Mouse (Mus musculus) intestine, embryonic 16.5 days (tissue): ENCODE results near the gene Snx1. TPM values are rescaled to one million over a fixed set of nuclear protein-coding genes. Genes with fewer than 3 reads are reported as not detected.

Experiments
- ATAC-seq: fragments of 200-750 bp; cut with Nextera tagmentation; 2 replicates; pipeline ENCODE4 v1.8.0; 2017; ENCODE audit warnings: moderate TSS enrichment, moderate library complexity
- H3K27ac ChIP-seq: fragments of 300-500 bp; sonication (generic); 2 replicates; pipeline ENCODE4 v1.5.1; 2014; ENCODE audit warnings: mild to moderate bottlenecking, low read length
- H3K27me3 ChIP-seq: fragments of 300-500 bp; sonication (generic); replicated peaks from 2 replicates; pipeline ENCODE4 v1.6.1; 2014; ENCODE audit warnings: low read length, control low read depth, mixed read lengths; ENCODE audit not compliant: control insufficient read depth, insufficient read depth
- H3K36me3 ChIP-seq: fragments of 300-500 bp; sonication (generic); 2 replicates; pipeline ENCODE4 v1.6.1; 2014; ENCODE audit warnings: low read length, control low read depth; ENCODE audit not compliant: control insufficient read depth, insufficient read depth
- H3K4me1 ChIP-seq: fragments of 300-500 bp; sonication (generic); 2 replicates; pipeline ENCODE4 v1.6.1; 2014; ENCODE audit warnings: low read length, control low read depth, mixed read lengths; ENCODE audit not compliant: control insufficient read depth, insufficient read depth
- H3K4me2 ChIP-seq: fragments of 300-500 bp; sonication (generic); 2 replicates; pipeline ENCODE4 v1.6.1; 2014; ENCODE audit warnings: low read depth, low read length, control low read depth
- H3K4me3 ChIP-seq: fragments of 300-500 bp; sonication (generic); 2 replicates; pipeline ENCODE4 v1.5.1; 2014; ENCODE audit warnings: mild to moderate bottlenecking, low read length
- H3K9ac ChIP-seq: fragments of 300-500 bp; sonication (generic); 2 replicates; pipeline ENCODE4 v1.6.1; 2014; ENCODE audit warnings: low read depth, low read length
- H3K9me3 ChIP-seq: fragments of 300-500 bp; sonication (generic); 2 replicates; pipeline ENCODE4 v1.6.1; 2016; ENCODE audit warnings: low read length, control low read depth; ENCODE audit not compliant: control insufficient read depth
- WGBS: fragments of 180-500 bp; shearing (Covaris S2); extraction: QIAGEN DNeasy Blood & Tissue Kit; methylation state at CpG from one replicate; pipeline ENCODE4 v1.1.7; 2014; 5-methylcytosine and 5-hydroxymethylcytosine counted together
- polyA plus RNA-seq: library from polyadenylated mRNA; unstranded; fragments of >200 nt; fragmentation: Nextera tagmentation; extraction: Ambion mirVana; gene quantifications from 2 replicates; pipeline ENCODE4 v1.2.1, GENCODE M21; 2015

Gene Snx1
- 149 and 155 TPM in 2 replicates for polyA plus RNA-seq

GRCm38 (mm10) chr9:66126456-66127192 lies at the start of gene Snx1, which contains the start of gene Ciao2a:
Gene Snx1, minus strand, starts transcription at chr9:66126587.
Gene Ciao2a, plus strand, starts transcription at chr9:66126611.
- H3K4me1 ChIP-seq = peaks cover 19% of the 10 kb centered on the region
- H3K36me3 ChIP-seq = 0 out of 2 replicates have a peak, but pooled peaks cover 3% of the 10 kb centered on the region
- H3K27ac ChIP-seq = peak within 1 kb of the TSS; percentile 75
- peak within 1 kb of the TSS; percentile 73 for H3K4me3 ChIP-seq
- H3K4me2 ChIP-seq = peak within 1 kb of the TSS; percentile 70
- peak within 1 kb of the TSS; percentile 77 for H3K9ac ChIP-seq
- under 1% methylated on average over 34 of the region's 34 CpGs for WGBS
- ATAC-seq = peak; percentile 83
- no peaks in the 10 kb centered on the region for H3K9me3 ChIP-seq
- no peaks in the 10 kb centered on the region for H3K27me3 ChIP-seq

- Histone ChIP-seq H3K9me3 (no peaks in the 10 kb centered on the region), H3K4me2 (no peak overlapping the region), H3K27me3 (no peaks in the 10 kb centered on the region), H3K27ac (no peak overlapping the region), H3K36me3 (no peaks in the 10 kb centered on the region), H3K4me1 (no peaks in the 10 kb centered on the region), H3K4me3 (no peak overlapping the region), H3K9ac (no peak overlapping the region)
- 95% methylated on average over 3 of the region's 3 CpGs for WGBS
- no peak for ATAC-seq
Measured at GRCm38 (mm10) chr9:66174985-66175384, 48.6 kb upstream of the Snx1 start.

- H3K4me1 ChIP-seq = no peaks in the 10 kb centered on the region; the same call in 1 of the 2 replicates
- no peak overlapping the region for H3K9ac ChIP-seq
- no peak for ATAC-seq
- no peak overlapping the region for H3K4me2 ChIP-seq
- H3K27ac ChIP-seq = no peak overlapping the region
- 91% methylated on average over 5 of the region's 5 CpGs for WGBS
- no peaks in the 10 kb centered on the region for H3K36me3 ChIP-seq
- no peaks in the 10 kb centered on the region for H3K27me3 ChIP-seq
- H3K9me3 ChIP-seq = no peaks in the 10 kb centered on the region
- no peak overlapping the region for H3K4me3 ChIP-seq
Measured at GRCm38 (mm10) chr9:66173316-66173855, 47.0 kb upstream of the Snx1 start.

- no peaks in the 10 kb centered on the region for H3K27me3 ChIP-seq
- H3K27ac ChIP-seq = no peak overlapping the region
- no peaks in the 10 kb centered on the region; the same call in 1 of the 2 replicates for H3K4me1 ChIP-seq
- no peak for ATAC-seq
- H3K9me3 ChIP-seq = no peaks in the 10 kb centered on the region
- no peak overlapping the region for H3K4me2 ChIP-seq
- H3K36me3 ChIP-seq = no peaks in the 10 kb centered on the region
- no peak overlapping the region for H3K9ac ChIP-seq
- H3K4me3 ChIP-seq = no peak overlapping the region
- 64% methylated on average over 12 of the region's 12 CpGs for WGBS
Measured at GRCm38 (mm10) chr9:66171275-66171921, 45.0 kb upstream of the Snx1 start.

- no peaks in the 10 kb centered on the region for H3K9me3 ChIP-seq
- H3K4me2 ChIP-seq = no peak overlapping the region
- 54% methylated on average over 5 of the region's 5 CpGs for WGBS
- ATAC-seq = no peak
- no peak overlapping the region for H3K9ac ChIP-seq
- H3K4me1 ChIP-seq = no peaks in the 10 kb centered on the region; the same call in 1 of the 2 replicates
- H3K27ac ChIP-seq = no peak overlapping the region
- no peaks in the 10 kb centered on the region for H3K27me3 ChIP-seq
- no peak overlapping the region for H3K4me3 ChIP-seq
- no peaks in the 10 kb centered on the region for H3K36me3 ChIP-seq
Measured at GRCm38 (mm10) chr9:66170506-66170905, 44.1 kb upstream of the Snx1 start.

- WGBS = 14% methylated on average over 1 of the region's 1 CpGs
- H3K9ac ChIP-seq = no peak overlapping the region
- no peaks in the 10 kb centered on the region for H3K36me3 ChIP-seq
- H3K4me3 ChIP-seq = no peak overlapping the region
- no peaks in the 10 kb centered on the region for H3K9me3 ChIP-seq
- H3K4me1 ChIP-seq = no peaks in the 10 kb centered on the region; the same call in 1 of the 2 replicates
- no peak overlapping the region for H3K27ac ChIP-seq
- no peaks in the 10 kb centered on the region for H3K27me3 ChIP-seq
- no peak overlapping the region for H3K4me2 ChIP-seq
- ATAC-seq = peak; percentile 83
Measured at GRCm38 (mm10) chr9:66168233-66168632, 41.8 kb upstream of the Snx1 start.

- ATAC-seq = no peak
- Histone ChIP-seq H3K36me3 (no peaks in the 10 kb centered on the region), H3K27ac (no peak overlapping the region), H3K27me3 (no peaks in the 10 kb centered on the region), H3K4me3 (no peak overlapping the region), H3K9ac (no peak overlapping the region), H3K4me2 (no peak overlapping the region), H3K9me3 (no peaks in the 10 kb centered on the region), H3K4me1 (no peaks in the 10 kb centered on the region; the same call in 1 of the 2 replicates)
- 73% methylated on average over 5 of the region's 5 CpGs for WGBS
Measured at GRCm38 (mm10) chr9:66167222-66167621, 40.8 kb upstream of the Snx1 start.

- no peaks in the 10 kb centered on the region for H3K4me1 ChIP-seq
- no peak for ATAC-seq
- H3K27ac ChIP-seq = no peak overlapping the region
- no peaks in the 10 kb centered on the region for H3K9me3 ChIP-seq
- WGBS = 87% methylated on average over 9 of the region's 9 CpGs
- no peaks in the 10 kb centered on the region for H3K27me3 ChIP-seq
- no peaks in the 10 kb centered on the region for H3K36me3 ChIP-seq
- H3K4me2 ChIP-seq = no peak overlapping the region
- H3K9ac ChIP-seq = no peak overlapping the region
- H3K4me3 ChIP-seq = no peak overlapping the region
Measured at GRCm38 (mm10) chr9:66162995-66163394, 36.6 kb upstream of the Snx1 start.

- Histone ChIP-seq H3K27me3 (0 out of 2 replicates have a peak, but pooled peaks cover 2% of the 10 kb centered on the region), H3K27ac (no peak overlapping the region), H3K9me3 (no peaks in the 10 kb centered on the region), H3K4me2 (no peak overlapping the region), H3K4me3 (no peak overlapping the region), H3K36me3 (no peaks in the 10 kb centered on the region), H3K9ac (no peak overlapping the region), H3K4me1 (no peaks in the 10 kb centered on the region)
- no peak for ATAC-seq
- WGBS = 89% methylated on average over 2 of the region's 2 CpGs
Measured at GRCm38 (mm10) chr9:66160155-66160554, 33.8 kb upstream of the Snx1 start.
